Mouse (Mus musculus): ENCODE results near the gene Ckap2.

Gene Ckap2

GRCm38 (mm10) chr8:22185431-22186397, at the start of gene Ckap2:
Gene Ckap2, minus strand, starts transcription at chr8:22185819.
- DNase-seq (ENCODE audit: low spot score): peak; percentile 80

DNA sequence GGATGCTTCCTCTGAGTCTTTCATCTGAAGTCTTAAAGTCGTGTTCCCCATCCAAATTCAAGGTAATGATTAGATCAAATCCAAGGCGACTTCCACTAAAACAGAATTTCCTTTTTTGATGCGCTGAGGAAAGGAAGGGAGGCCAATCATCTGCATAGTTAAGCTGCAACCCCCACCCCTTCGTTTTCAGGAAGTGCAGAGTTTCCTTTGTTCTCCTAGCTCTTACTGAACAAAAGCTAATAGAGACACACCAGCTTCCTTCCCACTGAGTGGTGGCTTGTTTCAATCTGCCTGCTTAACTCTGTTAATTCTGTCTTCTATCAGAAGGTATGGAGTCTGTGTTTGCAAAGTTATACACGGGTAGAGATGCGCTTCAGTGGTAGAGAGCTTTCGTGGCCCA, 43.0 kb upstream of the Ckap2 start:
- DNase-seq (ENCODE audit: low spot score): no peak

DNA sequence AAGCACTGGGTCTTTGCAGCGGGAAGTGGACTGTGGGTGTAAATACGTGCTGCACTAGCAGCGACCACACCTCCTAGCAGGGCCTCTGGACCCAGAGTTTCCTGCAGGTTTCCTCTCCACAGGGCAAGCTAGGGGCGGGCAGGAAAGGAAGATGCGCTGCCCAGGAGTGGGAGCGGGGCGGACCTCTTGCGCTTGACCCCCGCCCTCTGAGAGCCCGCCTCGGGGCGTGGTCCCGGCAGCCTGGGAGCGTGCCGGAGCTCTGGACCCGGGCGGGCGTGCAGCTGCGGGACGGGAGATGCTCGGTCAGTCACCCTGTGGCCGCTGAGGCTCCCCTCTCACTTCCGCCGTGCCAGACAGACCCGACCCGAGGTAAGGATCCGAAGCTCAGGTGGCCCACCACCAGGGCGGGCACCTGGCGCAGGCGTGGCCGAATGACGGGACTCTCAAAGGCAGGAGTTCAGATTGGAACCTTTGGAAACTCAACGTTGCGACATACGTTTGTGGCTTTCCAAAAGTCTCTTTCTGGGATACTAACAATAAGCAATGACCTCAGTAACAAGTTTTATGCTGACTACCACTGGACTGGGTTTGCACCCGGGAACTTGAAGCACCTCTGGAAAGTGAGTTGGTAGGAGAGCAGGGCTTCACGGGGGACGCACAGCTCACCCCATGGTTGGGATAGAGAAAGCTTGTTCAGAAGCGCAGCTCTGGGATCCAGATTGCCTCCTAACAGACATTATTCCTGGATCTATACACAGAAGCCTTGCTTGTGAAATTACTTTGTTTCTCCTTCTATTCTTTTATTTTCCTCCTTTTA, 41.6 kb upstream of the Ckap2 start, which contains the start of gene Thsd1:
Thsd1 (plus strand) TSS at position 253 of the 817 bp plus-strand sequence.
- peak; percentile 8 for DNase-seq (ENCODE audit: low spot score)

GRCm38 (mm10) chr8:22226361-22226760, 40.7 kb upstream of the Ckap2 start:
- no peak for DNase-seq (ENCODE audit: low spot score)

GRCm38 (mm10) chr8:22214826-22215225, 29.2 kb upstream of the Ckap2 start:
- DNase-seq (ENCODE audit: low spot score): no peak

- no peak for DNase-seq (ENCODE audit: low spot score)
Measured at GRCm38 (mm10) chr8:22209012-22209411, 23.4 kb upstream of the Ckap2 start.

DNA sequence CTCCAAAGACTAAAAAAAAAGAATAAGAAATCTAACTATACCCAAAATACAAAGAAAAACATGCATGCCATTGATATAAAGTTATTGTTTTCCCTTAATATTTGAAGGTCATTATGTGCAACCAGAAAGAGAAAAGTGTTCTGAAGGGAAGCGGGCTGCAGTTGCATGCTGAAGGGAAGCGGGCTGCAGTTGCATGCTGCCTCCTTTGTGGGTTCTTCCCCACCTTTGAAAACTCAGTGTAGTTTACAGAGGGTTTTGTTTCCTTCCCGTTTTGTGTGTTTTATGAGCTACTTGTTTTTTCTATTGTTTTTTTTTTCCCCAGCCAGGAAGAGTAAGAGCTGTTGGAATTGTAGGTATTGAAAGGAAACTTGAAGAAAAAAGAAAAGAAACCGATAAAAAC, 21.9 kb upstream of the Ckap2 start:
- DNase-seq (ENCODE audit: low spot score): no peak

DNA sequence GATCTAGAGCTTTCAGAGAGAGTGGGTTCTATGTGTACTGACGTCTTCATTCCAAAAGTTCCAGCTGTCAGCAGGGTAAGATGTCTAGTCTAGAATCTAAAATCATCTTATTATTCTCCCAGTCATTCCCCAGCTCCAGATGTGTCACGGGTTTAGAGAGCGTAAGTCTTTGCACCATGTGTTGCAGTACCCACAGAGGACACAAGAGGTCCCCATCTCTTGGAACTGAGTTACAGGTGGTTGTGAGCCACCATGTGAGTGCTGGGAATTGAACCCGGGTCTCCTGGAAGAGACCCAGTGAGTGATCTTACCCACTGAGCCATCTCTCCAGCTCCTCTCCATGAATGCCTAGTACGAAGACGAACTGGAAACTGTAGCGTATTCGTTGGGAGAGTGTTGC, 13.9 kb upstream of the Ckap2 start:
- no peak for DNase-seq (ENCODE audit: low spot score)

- no peak for DNase-seq (ENCODE audit: low spot score)
Measured at GRCm38 (mm10) chr8:22197914-22198313, 12.3 kb upstream of the Ckap2 start.

DNA sequence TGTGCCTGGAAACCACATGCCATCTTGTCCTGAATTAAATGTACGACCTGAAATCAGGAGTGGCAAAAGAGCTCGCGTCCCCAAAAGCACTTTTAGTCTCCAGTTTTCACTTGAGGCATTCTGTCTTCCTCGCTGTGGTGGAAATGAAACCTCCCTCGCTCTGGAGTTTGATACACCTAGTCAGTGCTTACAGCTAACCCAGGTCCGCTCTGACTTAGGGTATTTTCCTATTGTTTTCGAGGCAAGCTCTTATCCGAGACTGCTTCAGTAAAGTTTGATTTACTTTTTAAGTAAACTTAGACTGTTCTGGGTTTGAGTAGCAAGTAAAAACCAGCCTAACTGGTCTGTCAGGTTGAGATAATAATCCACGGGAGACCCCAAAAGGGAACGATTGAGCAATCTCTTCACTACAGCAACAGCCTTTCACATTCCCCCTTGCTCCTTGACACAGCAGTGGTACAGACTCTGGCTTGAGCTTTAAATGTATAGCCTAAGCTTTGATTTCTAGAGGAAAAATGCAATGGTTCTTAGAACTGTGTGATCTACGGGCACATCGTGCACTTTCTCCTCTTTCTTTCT, 7.9 kb upstream of the Ckap2 start:
- DNase-seq (ENCODE audit: low spot score): no peak

DNA sequence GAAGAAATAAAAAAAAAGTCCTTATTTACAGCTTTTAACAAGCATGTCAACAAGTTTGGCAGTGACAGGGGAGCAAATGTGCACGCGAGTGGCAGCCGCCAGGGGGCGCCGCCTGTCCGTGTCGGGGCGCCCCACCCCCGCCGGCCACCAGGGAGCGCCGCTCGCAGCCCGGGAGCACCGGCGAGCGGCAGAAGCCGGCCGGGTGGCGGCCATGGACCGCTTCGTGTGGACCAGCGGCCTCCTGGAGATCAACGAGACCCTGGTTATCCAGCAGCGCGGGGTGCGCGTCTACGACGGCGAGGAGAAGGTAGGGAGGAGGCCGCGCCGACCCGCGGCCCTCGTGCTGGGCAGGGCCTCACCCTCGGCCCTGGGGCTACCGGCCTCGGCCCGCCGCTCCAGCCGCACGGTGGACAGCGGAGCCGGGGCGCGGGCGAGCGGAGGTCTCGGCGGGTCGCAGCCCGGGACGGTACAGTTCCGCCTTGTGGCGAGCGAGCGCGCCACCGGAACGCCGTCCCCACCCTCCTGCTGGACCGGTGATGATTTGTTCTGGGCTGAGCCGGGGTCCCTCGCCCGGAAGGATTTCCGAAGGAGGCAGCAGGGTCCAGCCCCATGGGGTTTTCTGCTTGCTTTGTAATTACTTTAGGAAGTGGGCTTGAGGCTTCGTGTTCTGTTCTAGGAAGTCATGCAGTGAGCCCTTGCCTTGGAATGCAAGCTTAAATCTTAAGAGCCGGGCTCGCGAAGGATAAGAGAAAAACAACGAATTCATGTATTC, 7.2 kb upstream of the Ckap2 start, which contains the start of gene Vps36:
Vps36 (plus strand) TSS at position 150 of the 772 bp plus-strand sequence.
- DNase-seq (ENCODE audit: low spot score): peak; percentile 90

DNA sequence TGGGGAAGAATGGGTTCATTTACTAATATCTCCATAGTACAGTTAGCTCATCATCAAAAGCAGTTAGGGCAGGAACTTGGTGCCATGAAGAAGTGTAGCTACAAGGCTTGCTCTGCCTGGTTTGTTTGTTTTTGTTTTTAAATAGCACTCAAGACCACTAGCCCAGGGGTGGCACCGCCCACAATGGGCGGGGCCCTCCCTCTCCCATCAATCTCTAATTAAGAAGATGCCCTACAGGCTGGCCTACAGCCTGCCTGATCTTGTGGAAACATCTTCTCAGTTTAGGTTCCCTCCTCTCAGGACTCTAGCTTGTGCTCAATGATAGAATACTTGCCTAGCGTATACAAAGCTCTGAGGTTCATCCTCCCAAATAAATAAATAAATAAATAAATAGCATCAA, 735 bp downstream of the Ckap2 start:
- no peak for DNase-seq (ENCODE audit: low spot score)

DNA sequence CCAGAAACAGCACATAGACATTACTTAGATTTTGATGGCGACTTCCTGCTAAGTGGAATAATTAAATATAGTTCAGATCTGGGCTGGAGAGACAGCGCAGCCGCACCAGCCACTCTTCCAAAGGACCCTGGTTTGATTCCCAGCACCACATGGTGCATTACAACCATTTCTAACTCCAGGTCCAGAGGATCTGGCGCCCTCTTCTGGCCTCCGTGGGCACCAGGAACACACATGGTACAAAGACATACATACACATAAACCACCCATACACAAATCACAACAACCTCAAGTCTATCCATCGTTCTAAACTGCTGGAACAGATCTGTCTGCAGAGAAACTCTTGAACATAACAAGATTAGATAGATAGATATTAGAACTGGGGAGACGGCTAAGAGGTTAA, 9.7 kb downstream of the Ckap2 start:
- DNase-seq (ENCODE audit: low spot score): no peak

GRCm38 (mm10) chr8:22169167-22169566, 16.5 kb downstream of the Ckap2 start:
- DNase-seq (ENCODE audit: low spot score): no peak

DNA sequence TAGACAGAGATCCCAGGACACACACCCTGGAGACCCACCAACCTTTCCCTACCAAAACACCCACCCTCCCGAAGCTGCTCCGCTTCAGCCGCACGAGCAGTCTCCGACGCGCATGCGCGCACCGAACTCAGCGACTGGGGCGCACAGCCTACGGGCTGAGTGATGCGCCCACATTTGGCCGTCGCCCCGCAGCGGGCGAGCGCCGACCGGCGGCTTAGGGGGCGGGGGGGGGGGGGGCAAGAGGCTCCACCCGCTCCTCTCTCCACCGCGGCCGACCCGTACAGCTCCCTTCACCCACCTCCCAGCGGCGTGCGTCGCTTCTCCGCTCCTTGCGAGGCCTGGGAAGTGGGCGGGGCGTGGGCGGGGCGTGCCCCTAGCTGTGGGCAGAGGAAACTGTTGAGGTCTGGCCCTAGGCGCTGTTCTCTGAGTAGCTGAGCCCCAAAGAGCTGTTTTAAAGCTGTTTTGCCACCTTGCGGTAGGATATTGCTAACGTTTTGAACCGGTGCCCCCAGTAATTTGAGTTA, 19.5 kb downstream of the Ckap2 start, which contains the start of gene Nek3:
Nek3 (minus strand) TSS at position 356 of the 524 bp plus-strand sequence.
- peak; percentile 78 for DNase-seq (ENCODE audit: low spot score)

DNA sequence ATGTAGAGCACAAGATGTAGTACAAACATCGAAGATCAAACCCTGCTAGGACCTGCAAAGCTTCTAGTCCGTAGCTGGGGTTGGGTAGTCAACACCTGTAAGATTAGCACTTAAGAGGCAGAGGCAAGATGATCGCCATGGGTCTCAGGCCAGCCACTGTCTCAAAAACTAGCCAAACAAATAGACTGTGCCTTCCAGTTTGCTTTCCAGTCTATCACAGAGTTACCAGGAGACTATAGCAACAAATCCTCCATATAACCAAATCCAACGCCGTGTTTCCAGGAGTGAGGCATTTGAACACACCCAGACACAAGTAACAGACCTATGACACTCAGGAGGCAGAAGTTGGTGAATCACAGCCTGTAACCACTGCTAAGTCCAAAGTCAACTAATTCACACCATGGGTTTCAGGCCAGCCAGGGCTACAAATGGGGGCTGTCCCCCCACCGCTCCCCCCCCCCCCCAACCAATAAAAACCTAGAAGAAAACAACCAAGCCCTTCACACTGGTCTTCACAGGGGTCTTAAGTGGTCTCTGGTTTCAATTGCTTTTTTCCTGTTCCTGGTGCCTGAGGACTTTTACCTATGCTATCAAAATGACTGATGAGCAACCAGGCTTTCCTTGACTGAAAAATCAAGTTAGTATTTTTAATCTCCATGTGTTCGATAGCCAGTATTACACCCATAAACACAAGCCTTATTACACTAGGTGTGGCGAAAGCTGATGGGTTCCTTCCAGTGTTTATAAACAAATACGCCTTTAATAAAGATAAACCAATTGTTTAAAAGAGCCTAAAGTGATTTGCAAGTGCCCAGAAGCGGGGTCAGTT, 20.2 kb downstream of the Ckap2 start:
- no peak for DNase-seq (ENCODE audit: low spot score)

- DNase-seq (ENCODE audit: low spot score): no peak
Measured at GRCm38 (mm10) chr8:22164431-22164830, 21.2 kb downstream of the Ckap2 start.

DNA sequence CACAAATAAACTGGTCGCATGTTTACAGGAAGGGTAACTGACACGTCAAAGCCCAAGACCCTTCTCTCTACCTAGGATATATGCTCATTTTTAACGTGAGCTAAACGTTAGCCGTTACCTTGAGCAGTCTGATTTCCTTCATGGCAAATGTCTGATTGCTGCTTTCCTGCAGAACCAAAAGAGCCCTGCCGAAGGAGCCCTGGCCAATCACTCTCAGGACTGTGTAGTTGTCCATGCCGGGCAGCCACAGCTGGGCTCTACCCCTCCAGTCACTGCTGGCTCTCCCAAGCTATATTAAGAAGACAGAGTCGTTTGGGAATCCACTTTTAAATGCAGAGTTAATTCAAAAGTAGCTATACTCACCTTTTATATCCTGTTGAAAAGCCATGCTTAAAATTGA, 23.4 kb downstream of the Ckap2 start:
- DNase-seq (ENCODE audit: low spot score): no peak

DNA sequence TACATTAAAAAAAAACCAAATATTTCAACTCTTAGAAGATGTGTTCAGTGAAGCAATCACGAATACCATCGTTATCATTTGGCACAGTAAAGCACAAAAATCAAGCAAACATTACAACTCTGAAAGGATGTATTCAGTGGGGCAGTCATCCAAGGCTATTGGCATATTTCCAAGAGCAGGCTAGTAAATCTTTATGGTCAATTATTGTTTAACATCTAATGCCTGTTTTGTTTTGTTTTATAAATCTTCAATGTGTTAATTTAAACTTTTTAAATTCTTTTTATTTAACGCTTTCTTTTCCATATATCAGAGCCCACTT, 35.3 kb downstream of the Ckap2 start:
- DNase-seq (ENCODE audit: low spot score): no peak

- no peak for DNase-seq (ENCODE audit: low spot score)
Measured at GRCm38 (mm10) chr8:22149643-22150344, 35.8 kb downstream of the Ckap2 start.
